Mouse (Mus musculus) cerebellum, adult 2 months (tissue): ENCODE measurements around the gene Rhbdf1. TPM values are rescaled to one million over a fixed set of nuclear protein-coding genes. Genes with fewer than 3 reads are reported as not detected.

Experiments used
- DNase-seq, 2 experiments: peaks; one replicate each; pipeline ENCODE4 v3.0.0; 2021
- H3K27ac ChIP-seq: fragments of 200-500 bp; 2 replicates; pipeline ENCODE4 v1.5.1; 2012; ENCODE audit warnings: low read length, control low read depth, inconsistent platforms; ENCODE audit not compliant: insufficient read depth
- H3K27me3 ChIP-seq: fragments of 200-500 bp; 2 replicates; pipeline ENCODE4 v1.6.1; 2012; ENCODE audit warnings: inconsistent platforms, mild to moderate bottlenecking, low read length, moderate library complexity; ENCODE audit not compliant: control insufficient read depth, insufficient read depth
- H3K4me1 ChIP-seq: fragments of 200-500 bp; 2 replicates; pipeline ENCODE4 v1.6.1; 2011; ENCODE audit warnings: low read length; ENCODE audit not compliant: control insufficient read depth, insufficient read depth
- H3K4me3 ChIP-seq: fragments of 200-500 bp; replicated peaks from 2 replicates; pipeline ENCODE3; 2011; ENCODE audit warnings: mild to moderate bottlenecking, low read depth, low read length, control low read depth; ENCODE audit not compliant: insufficient read depth
- CTCF ChIP-seq: fragments of 200-500 bp; IDR thresholded peaks from 2 replicates; pipeline ENCODE4 v1.5.1; 2011; ENCODE audit warnings: low read depth, mild to moderate bottlenecking, control low read depth, low read length, moderate library complexity, borderline replicate concordance; ENCODE audit not compliant: insufficient read depth
- POLR2A ChIP-seq: fragments of 200-500 bp; IDR thresholded peaks from 2 replicates; pipeline ENCODE4 v1.6.1; 2011; ENCODE audit warnings: low read length, control low read depth, borderline replicate concordance; ENCODE audit not compliant: insufficient read depth
- WGBS: fragments of 180-500 bp; shearing (Covaris S2); methylation state at CpG from one replicate; pipeline ENCODE4 v1.1.7; 2018; 5-methylcytosine and 5-hydroxymethylcytosine counted together
- polyA plus RNA-seq: library from polyadenylated mRNA; depleted of rRNA; stranded (reverse); fragments of >200 nt; gene quantifications from 2 replicates; pipeline ENCODE4 v1.2.3, GENCODE M21; 2012

Gene Rhbdf1
- polyA plus RNA-seq, 1 experiment: 31.3 TPM

GRCm38 (mm10) chr11:32223297-32223967 lies 1.3 kb upstream of the Rhbdf1 start:
- peaks cover 24% of the 10 kb centered on the region for H3K4me1 ChIP-seq
- WGBS: 79% methylated on average over 4 of the region's 4 CpGs
- H3K4me3 ChIP-seq: no peak overlapping the region
- no peak overlapping the region for H3K27ac ChIP-seq
- no peak for DNase-seq
- TF ChIP-seq CTCF: no peak
- no peak for TF ChIP-seq POLR2A
- H3K27me3 ChIP-seq: no peaks in the 10 kb centered on the region

GRCm38 (mm10) chr11:32222570-32223194 lies 582 bp upstream of the Rhbdf1 start:
- TF ChIP-seq CTCF: no peak
- TF ChIP-seq POLR2A: no peak
- H3K4me1 ChIP-seq: peaks cover 18% of the 10 kb centered on the region
- H3K27ac ChIP-seq: no peak overlapping the region
- WGBS: 35% methylated on average over 21 of the region's 21 CpGs
- DNase-seq: peak in 1 of 2 experiments; percentile 33
- peak overlapping the region; percentile 57 for H3K4me3 ChIP-seq
- no peaks in the 10 kb centered on the region for H3K27me3 ChIP-seq

- Histone ChIP-seq H3K27me3 (no peaks in the 10 kb centered on the region), H3K27ac (no peak overlapping the region), H3K4me3 (peak overlapping the region; percentile 57), H3K4me1 (peaks cover 17% of the 10 kb centered on the region)
- DNase-seq: peak in 1 of 2 experiments; percentile 63
- TF ChIP-seq POLR2A: no peak
- 4% methylated on average over 46 of the region's 46 CpGs for WGBS
These were observed 712 bp downstream of the Rhbdf1 start for GRCm38 (mm10) chr11:32221225-32221950.

- TF ChIP-seq POLR2A (no peak), CTCF (no peak)
- Histone ChIP-seq H3K27ac (no peak overlapping the region), H3K27me3 (no peaks in the 10 kb centered on the region), H3K4me1 (peaks cover 17% of the 10 kb centered on the region), H3K4me3 (peak overlapping the region; percentile 7)
- peak in 1 of 2 experiments; percentile 23 for DNase-seq
- WGBS: 72% methylated on average over 10 of the region's 10 CpGs
These were observed 1.4 kb downstream of the Rhbdf1 start for GRCm38 (mm10) chr11:32220607-32221224.

- Histone ChIP-seq H3K4me3 (no peak overlapping the region), H3K27ac (no peak overlapping the region), H3K4me1 (peaks cover 11% of the 10 kb centered on the region), H3K27me3 (no peaks in the 10 kb centered on the region)
- WGBS: 74% methylated on average over 10 of the region's 10 CpGs
- TF ChIP-seq POLR2A: no peak
- TF ChIP-seq CTCF: no peak
- no peak for DNase-seq
These were observed 2.8 kb downstream of the Rhbdf1 start for GRCm38 (mm10) chr11:32219287-32219686.

GRCm38 (mm10) chr11:32218501-32219050 lies 3.5 kb downstream of the Rhbdf1 start:
- TF ChIP-seq CTCF: no peak
- no peak for TF ChIP-seq POLR2A
- Histone ChIP-seq H3K27ac (no peak overlapping the region), H3K27me3 (no peaks in the 10 kb centered on the region), H3K4me3 (no peak overlapping the region), H3K4me1 (peaks cover 11% of the 10 kb centered on the region)
- DNase-seq: no peak
- WGBS: 70% methylated on average over 6 of the region's 6 CpGs

GRCm38 (mm10) chr11:32216851-32217250 lies 5.2 kb downstream of the Rhbdf1 start:
- Histone ChIP-seq H3K4me1 (0 out of 2 replicates have a peak, but pooled peaks cover 3% of the 10 kb centered on the region), H3K27ac (no peak overlapping the region), H3K4me3 (no peak overlapping the region), H3K27me3 (no peaks in the 10 kb centered on the region)
- 19% methylated on average over 8 of the region's 8 CpGs for WGBS
- DNase-seq: peak; percentile 73 to 81
- TF ChIP-seq CTCF: peak; percentile 93
- TF ChIP-seq POLR2A: no peak
